Mouse (Mus musculus): ENCODE results near the gene Timp3. TPM values are rescaled to one million over a fixed set of nuclear protein-coding genes. Genes with fewer than 3 reads are reported as not detected.
"Not testable (repeated sequence)": the region's sequence is repeated elsewhere in the genome, so short reads cannot be mapped to it uniquely, and the experiment has no call there.

Gene Timp3
- polyA plus RNA-seq, 1 experiment from 2014 or later, result 51.2 TPM

DNA sequence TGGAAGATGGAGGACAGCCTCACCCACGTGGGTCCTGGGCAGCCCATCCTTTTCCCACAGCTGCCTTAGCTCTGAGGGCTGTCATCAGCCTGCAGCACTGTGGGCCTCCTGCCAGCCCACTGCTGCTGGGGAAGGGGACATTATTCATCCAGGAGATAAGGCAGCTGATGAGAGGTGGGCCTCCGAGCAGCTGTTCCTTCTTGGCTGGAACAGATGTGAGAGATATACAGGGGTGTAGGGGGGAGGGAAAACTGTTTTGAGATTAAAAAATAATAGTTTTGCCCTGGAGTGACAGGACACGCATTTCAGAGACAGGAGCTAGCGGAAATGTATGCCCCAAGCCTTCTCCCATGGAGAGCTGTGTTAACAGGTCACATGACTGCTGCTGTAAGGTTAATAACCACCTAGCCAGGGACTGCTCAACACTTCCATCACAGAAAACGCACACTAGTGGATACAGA lies 65.5 kb downstream of the Timp3 start:
- Histone ChIP-seq H3K9ac (no peak overlapping the region), H3K4me3 (no peak overlapping the region), H3K4me1 (replicated peaks) (peaks cover 16% of the 10 kb centered on the region), H3K36me3 (no peaks in the 10 kb centered on the region), H3K27ac (replicated peaks) (no peak overlapping the region), H3K4me2 (no peak overlapping the region), H3K27me3 (no peaks in the 10 kb centered on the region), H3K9me3 (no peaks in the 10 kb centered on the region)
- peak; percentile 91 for ATAC-seq (ENCODE audit: low read depth)
- WGBS, result 52% methylated on average over 5 of the region's 5 CpGs

DNA sequence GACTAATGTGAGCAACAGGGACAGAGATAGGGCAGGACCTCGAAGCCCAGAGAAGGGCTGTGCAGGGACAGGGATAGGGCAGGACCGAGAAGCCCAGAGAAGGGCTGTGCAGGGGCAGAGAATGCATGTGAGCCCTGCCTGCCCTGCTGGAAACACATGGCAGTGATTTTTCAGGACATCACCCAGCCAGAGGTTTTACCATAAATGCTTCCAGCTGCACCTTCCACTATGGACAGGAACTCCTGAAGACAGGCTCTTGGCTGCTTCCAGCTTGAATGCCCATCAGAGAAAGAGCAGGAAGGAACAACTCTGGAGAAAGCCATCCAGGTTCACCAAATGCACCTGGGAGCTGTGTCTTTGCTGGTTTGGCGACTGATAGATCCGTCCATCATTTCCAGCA lies 67.2 kb downstream of the Timp3 start:
- no peak for ATAC-seq (ENCODE audit: low read depth)
- 87% methylated on average over 4 of the region's 4 CpGs for WGBS
- Histone ChIP-seq H3K27me3 (no peaks in the 10 kb centered on the region), H3K27ac (replicated peaks) (no peak overlapping the region), H3K36me3 (no peaks in the 10 kb centered on the region), H3K9ac (no peak overlapping the region), H3K4me3 (no peak overlapping the region), H3K9me3 (no peaks in the 10 kb centered on the region), H3K4me2 (no peak overlapping the region), H3K4me1 (replicated peaks) (peaks cover 16% of the 10 kb centered on the region)

DNA sequence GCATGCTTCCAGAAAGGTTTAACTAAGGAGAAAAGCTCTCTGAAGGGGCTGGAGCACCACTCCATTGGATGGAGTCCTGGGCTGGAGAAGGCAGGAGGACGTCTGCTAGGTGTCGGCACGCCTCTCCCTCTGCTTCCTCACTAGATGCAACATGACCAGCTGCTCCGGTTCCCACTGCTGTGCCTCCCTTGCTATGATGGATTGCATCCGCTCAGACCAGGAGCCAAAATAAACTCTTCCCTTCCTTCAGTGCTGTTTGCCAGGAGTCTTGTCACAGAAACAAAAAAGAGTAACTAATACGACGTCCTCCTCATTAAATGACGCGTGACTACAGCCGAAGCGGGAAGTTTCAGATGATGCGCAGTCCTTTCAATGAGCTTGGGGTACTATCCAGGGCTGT lies 68.6 kb downstream of the Timp3 start:
- no peaks in the 10 kb centered on the region for H3K9me3 ChIP-seq
- no peaks in the 10 kb centered on the region for H3K27me3 ChIP-seq
- no peak overlapping the region for H3K9ac ChIP-seq
- WGBS, result 76% methylated on average over 12 of the region's 12 CpGs
- H3K4me3 ChIP-seq, result no peak overlapping the region
- H3K36me3 ChIP-seq, result no peaks in the 10 kb centered on the region
- ATAC-seq (ENCODE audit: low read depth), result no peak
- peaks cover 16% of the 10 kb centered on the region for H3K4me1 ChIP-seq (replicated peaks)
- H3K27ac ChIP-seq (replicated peaks), result no peak overlapping the region
- no peak overlapping the region for H3K4me2 ChIP-seq

DNA sequence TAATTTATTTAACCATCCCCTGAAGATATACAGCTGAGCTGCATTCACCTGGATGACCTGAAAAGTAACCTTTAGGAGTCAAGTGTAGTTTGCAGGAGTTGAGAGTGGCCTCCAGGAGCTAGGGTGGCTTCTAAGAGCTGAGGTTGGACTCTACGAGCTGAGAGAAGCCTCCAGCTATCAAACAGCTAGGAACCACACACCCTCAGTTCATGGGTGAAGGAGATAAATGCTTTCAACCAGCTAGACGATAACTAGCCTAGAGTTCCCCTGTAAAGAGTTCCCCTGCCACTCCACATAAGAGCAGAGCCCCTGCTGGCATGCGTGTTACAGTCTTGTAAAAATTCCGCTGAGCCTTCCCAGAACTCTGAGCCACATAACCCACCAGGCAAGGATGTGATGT lies 69.2 kb downstream of the Timp3 start:
- no peak overlapping the region for H3K27ac ChIP-seq (replicated peaks)
- no peak overlapping the region for H3K9ac ChIP-seq
- no peak for ATAC-seq (ENCODE audit: low read depth)
- H3K4me3 ChIP-seq, result no peak overlapping the region
- 83% methylated on average over 4 of the region's 4 CpGs for WGBS
- no peak overlapping the region for H3K4me2 ChIP-seq
- H3K4me1 ChIP-seq (replicated peaks), result peaks cover 16% of the 10 kb centered on the region
- no peaks in the 10 kb centered on the region for H3K36me3 ChIP-seq
- H3K27me3 ChIP-seq, result no peaks in the 10 kb centered on the region
- H3K9me3 ChIP-seq, result no peaks in the 10 kb centered on the region

DNA sequence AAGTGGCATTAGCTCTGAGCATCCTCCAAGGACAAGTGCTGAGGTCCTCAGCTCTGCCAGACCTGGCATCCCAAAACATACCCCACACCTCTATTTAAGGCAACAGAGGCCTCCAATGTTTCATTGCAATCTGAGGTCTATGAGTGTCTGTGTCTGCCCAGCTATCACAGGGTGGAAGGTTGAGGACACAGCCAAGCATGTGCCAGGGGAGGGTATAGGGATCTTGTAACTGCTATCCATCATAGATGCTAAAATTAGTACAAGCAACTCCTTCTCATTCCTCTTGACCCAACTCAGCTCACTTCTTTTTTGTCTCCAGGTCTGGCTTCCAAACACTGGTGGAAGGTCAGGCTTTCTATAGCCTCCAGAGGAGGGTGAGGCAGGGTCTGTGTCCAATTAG lies 71.4 kb downstream of the Timp3 start:
- no peaks in the 10 kb centered on the region for H3K27me3 ChIP-seq
- no peak overlapping the region for H3K4me3 ChIP-seq
- H3K4me2 ChIP-seq, result no peak overlapping the region
- no peaks in the 10 kb centered on the region for H3K9me3 ChIP-seq
- H3K9ac ChIP-seq, result no peak overlapping the region
- ATAC-seq (ENCODE audit: low read depth), result no peak
- H3K27ac ChIP-seq (replicated peaks), result no peak overlapping the region
- H3K4me1 ChIP-seq (replicated peaks), result peaks cover 9% of the 10 kb centered on the region; the same call in 1 of the 2 replicates
- no peaks in the 10 kb centered on the region for H3K36me3 ChIP-seq

DNA sequence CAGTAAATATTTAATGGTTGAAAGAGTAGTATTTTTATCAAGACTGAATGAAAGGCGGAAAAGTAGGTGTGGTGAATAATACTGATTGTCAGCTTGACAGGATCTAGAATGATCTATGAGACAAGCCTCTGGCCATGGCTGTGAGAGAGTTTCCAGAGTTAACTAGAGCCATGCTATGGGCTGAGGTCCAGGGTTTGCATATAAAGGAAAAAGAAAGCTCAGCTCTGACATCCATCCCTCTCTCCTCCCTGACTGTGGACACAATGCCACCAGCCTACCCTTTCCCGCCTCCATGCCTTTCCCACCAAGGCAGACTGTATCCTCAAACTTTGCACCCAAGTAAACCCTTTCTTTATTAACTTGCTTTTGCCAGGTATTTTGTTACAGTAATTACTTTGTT lies 73.9 kb downstream of the Timp3 start:
- H3K27ac ChIP-seq (replicated peaks), result no peak overlapping the region
- no peaks in the 10 kb centered on the region for H3K9me3 ChIP-seq
- no peaks in the 10 kb centered on the region for H3K36me3 ChIP-seq
- ATAC-seq (ENCODE audit: low read depth), result no peak
- H3K4me2 ChIP-seq, result no peak overlapping the region
- H3K27me3 ChIP-seq, result no peaks in the 10 kb centered on the region
- H3K4me3 ChIP-seq, result no peak overlapping the region
- H3K4me1 ChIP-seq (replicated peaks), result peaks cover 9% of the 10 kb centered on the region; the same call in 1 of the 2 replicates
- WGBS, result 89% methylated on average over 2 of the region's 2 CpGs
- no peak overlapping the region for H3K9ac ChIP-seq

DNA sequence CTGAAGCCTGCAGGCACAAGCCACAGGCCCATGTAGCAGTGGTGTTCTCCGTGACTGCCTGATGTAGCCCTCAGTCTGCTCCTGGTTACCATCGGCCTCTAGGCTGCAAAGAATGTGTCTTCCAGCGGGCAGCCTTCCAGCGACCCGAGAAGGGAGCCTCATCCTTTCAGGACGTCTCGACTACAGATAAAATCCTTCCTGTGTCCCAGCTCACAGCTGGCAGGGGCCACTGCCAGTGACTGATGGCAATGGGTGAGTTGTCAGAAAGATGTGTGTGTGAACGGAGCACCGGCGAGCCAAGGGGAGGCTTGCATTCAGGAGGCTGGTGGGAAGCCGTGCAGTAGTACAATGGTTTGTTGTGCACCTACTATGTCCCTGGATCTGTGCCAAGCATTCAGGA lies 75.7 kb downstream of the Timp3 start:
- H3K9ac ChIP-seq, result no peak overlapping the region
- peaks cover 9% of the 10 kb centered on the region; the same call in 1 of the 2 replicates for H3K4me1 ChIP-seq (replicated peaks)
- H3K36me3 ChIP-seq, result no peaks in the 10 kb centered on the region
- WGBS, result 46% methylated on average over 11 of the region's 11 CpGs
- H3K27ac ChIP-seq (replicated peaks), result peak overlapping the region; percentile 68
- H3K4me2 ChIP-seq, result no peak overlapping the region
- H3K4me3 ChIP-seq, result no peak overlapping the region
- ATAC-seq (ENCODE audit: low read depth), result peak; percentile 91
- H3K9me3 ChIP-seq, result no peaks in the 10 kb centered on the region
- H3K27me3 ChIP-seq, result no peaks in the 10 kb centered on the region

DNA sequence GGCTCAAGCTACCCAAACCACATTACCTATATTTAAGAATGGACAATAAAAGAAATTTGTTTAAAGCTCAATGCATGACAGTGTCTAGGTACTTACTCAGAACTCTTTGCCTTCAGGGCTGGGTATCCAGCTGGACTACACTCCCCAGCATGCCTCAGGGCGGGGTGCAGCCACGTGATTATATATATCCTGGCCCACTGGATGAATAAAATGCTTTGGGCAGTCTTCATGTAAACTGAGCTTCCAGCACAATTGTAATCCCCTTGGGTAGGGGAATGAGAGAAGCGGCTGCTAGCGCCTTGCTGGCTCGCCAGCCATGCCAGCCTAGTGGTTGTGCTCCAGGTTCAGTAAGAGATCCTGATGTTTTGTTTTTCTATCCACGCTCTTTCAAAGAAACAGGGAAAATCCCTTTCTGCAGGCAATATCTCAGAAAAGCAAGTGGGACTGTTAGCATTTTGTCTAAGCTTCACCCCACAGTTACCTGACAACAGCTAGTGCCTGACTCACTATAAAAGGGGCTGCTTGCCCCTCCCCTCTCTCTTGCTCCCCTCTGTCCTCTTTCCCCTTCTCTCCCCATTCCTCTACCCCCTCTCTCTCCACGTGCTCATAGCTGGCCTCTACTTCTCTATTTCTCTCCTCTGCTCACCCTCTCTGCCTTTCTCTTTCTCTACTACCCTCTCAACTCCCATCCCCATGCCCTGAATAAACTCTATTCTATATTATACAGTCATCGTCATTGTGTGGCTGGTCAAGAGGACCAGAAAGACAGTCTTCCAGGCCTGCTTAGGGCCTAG lies 76.4 kb downstream of the Timp3 start:
- Histone ChIP-seq H3K9ac (0 out of 2 replicates have a peak overlapping the region, but pooled peaks have one; percentile 22), H3K27ac (replicated peaks) (peak overlapping the region; percentile 68), H3K4me1 (replicated peaks) (peaks cover 9% of the 10 kb centered on the region; the same call in 1 of the 2 replicates), H3K36me3 (no peaks in the 10 kb centered on the region), H3K9me3 (no peaks in the 10 kb centered on the region), H3K4me2 (no peak overlapping the region), H3K4me3 (no peak overlapping the region), H3K27me3 (no peaks in the 10 kb centered on the region)
- 65% methylated on average over 8 of the region's 8 CpGs for WGBS
- peak; percentile 89 for ATAC-seq (ENCODE audit: low read depth)

DNA sequence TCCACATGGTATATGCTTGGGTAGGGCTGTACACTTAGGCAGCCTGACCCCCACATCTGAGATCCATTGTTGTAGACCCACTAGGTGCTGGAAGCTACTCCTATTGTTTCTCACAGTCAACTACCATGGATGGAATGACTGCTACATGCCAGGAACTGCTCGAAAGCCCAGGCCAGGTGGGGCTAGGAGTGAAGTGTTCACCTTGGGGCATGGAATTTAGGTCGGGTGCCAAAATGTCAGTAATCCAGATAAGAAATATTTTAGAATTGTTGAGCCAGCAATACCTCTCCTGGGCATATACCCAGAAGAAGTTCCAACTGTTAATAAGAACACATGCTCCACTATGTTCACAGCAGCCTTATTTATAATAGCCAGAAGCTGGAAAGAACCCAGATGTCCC lies 78.6 kb downstream of the Timp3 start:
- not testable (repeated sequence) for H3K27me3 ChIP-seq; H3K4me3 ChIP-seq; H3K9me3 ChIP-seq; H3K9ac ChIP-seq; H3K27ac ChIP-seq (replicated peaks); H3K36me3 ChIP-seq; ATAC-seq (ENCODE audit: low read depth); H3K4me1 ChIP-seq (replicated peaks); H3K4me2 ChIP-seq
- 83% methylated on average over 2 of the region's 2 CpGs for WGBS

DNA sequence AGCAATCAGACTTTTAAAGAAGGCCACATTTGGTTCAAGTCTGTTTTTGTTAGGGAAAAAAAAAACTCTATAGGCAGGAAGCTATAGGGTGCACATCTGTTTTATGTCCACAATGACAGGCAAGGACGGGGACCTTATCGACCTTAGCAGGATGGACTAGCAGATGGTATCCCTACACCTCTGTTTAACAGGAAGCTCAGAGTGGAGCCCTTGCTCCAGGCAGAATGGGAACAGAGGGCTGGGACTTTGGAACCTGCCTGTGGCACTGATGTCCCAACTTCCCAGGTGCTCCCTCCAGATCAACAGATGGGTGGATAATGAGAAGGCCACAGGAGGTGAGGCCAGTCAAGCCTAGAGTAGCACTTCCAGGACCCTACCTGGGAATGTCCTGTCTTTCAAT lies 80.5 kb downstream of the Timp3 start:
- no peak for ATAC-seq (ENCODE audit: low read depth)
- Histone ChIP-seq H3K36me3 (no peaks in the 10 kb centered on the region), H3K9ac (no peak overlapping the region), H3K27me3 (no peaks in the 10 kb centered on the region), H3K4me1 (replicated peaks) (peaks cover 9% of the 10 kb centered on the region; the same call in 1 of the 2 replicates), H3K9me3 (no peaks in the 10 kb centered on the region), H3K27ac (replicated peaks) (no peak overlapping the region), H3K4me3 (no peak overlapping the region), H3K4me2 (no peak overlapping the region)
- 75% methylated on average over 2 of the region's 2 CpGs for WGBS

DNA sequence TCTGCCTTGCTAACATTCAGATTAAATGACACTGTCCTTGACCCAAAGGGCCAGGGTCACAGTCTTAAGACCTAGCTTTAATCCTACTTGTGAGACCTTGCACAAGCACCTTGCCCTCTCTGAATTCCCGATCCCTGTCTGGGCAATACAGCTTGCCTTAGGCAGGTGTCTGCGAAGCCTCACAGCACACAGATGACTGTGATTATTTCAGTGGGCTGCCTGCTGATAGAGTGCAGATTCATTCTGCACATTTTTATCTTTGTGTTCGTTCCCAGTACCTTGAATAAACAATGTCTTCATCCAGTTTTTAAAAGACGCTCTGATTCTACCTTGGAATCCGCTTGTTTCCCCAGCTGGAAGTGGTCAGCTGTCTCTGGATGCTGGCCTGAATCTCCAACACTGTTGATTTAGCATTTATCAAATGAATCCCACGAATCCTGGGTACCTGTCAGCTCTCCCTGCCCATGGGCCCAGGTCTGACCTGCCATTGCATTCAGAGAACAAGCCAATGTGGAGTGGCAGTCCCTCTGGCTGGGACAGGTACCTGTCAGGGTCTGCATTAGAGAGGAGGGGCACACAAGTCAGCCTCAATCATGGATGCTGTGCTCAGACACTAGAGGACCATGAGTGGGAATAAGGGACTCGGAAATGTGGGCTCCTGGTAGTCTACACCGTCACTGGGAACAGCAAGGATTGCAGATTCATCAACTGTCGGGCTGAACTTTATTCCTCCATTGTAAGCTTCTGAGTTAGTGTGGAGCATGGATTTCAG lies 81.2 kb downstream of the Timp3 start:
- Histone ChIP-seq H3K27me3 (no peaks in the 10 kb centered on the region), H3K9ac (no peak overlapping the region), H3K27ac (replicated peaks) (no peak overlapping the region), H3K36me3 (no peaks in the 10 kb centered on the region), H3K4me2 (no peak overlapping the region), H3K4me1 (replicated peaks) (peaks cover 7% of the 10 kb centered on the region; the same call in 1 of the 2 replicates), H3K9me3 (no peaks in the 10 kb centered on the region), H3K4me3 (no peak overlapping the region)
- WGBS, result 71% methylated on average over 9 of the region's 9 CpGs
- no peak for ATAC-seq (ENCODE audit: low read depth)

DNA sequence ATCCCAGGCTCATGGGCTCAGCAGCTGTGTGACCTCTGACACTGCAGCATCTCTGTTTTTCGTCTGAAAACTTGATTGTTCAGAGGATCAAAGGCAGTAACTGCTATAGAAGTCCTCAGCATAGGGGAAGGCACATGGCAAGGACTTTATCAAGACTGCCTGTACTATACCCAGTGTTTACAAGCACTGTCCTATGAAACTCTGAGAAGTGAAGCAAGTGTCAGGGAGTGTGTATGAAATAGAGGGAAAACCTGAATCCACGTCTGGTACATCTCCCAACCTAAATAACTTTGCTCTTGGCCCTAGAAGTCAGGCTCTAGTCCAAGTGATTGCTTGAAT lies 81.7 kb downstream of the Timp3 start:
- no peaks in the 10 kb centered on the region for H3K9me3 ChIP-seq
- no peaks in the 10 kb centered on the region for H3K36me3 ChIP-seq
- no peak overlapping the region for H3K4me2 ChIP-seq
- no peak overlapping the region for H3K27ac ChIP-seq (replicated peaks)
- no peak overlapping the region for H3K9ac ChIP-seq
- H3K4me1 ChIP-seq (replicated peaks), result peaks cover 2% of the 10 kb centered on the region; the same call in 1 of the 2 replicates
- H3K27me3 ChIP-seq, result no peaks in the 10 kb centered on the region
- no peak for ATAC-seq (ENCODE audit: low read depth)
- no peak overlapping the region for H3K4me3 ChIP-seq
- 37% methylated on average over 2 of the region's 2 CpGs for WGBS

Data from neural tube, embryonic 13.5 days (tissue).